Mouse (Mus musculus): ENCODE measurements around the gene Plek2. TPM values are rescaled to one million over a fixed set of nuclear protein-coding genes. Genes with fewer than 3 reads are reported as not detected.
A peak's percentile ranks its signal among the peaks of the same experiment; 100 is the strongest.

Gene Plek2
- 8.0 and 11.2 TPM in 2 replicates for total RNA-seq (2012; rRNA removed)
- 10 to 100 TPM in 1 of 2 experiments, not detected in 1; 17.7 TPM for polyA plus RNA-seq (2012; ENCODE audit: insufficient read depth in 1 of 2, insufficient read length in 2 of 2, low read depth in 1 of 2, low replicate concordance in 2 of 2, missing spikeins in 1 of 2)

GRCm38 (mm10) chr12:78906707-78907162, at the start of gene Plek2:
Gene Plek2, minus strand, starts transcription at chr12:78906964.
- Histone ChIP-seq H3K9me3 (replicated peaks; ENCODE audit: insufficient read depth, low read length) (no peaks in the 10 kb centered on the region), H3K27me3 (ENCODE audit: control insufficient read depth in 1 of 2, insufficient read depth in 2 of 2, low read length in 2 of 2) (no peaks in the 10 kb centered on the region), H3K4me3 (ENCODE audit: control insufficient read depth in 1 of 2, insufficient read depth in 1 of 2, low read depth in 2 of 2, low read length in 2 of 2) (peak within 1 kb of the TSS; percentile 75 to 91), H3K27ac (ENCODE audit: control insufficient read depth, low read depth, low read length) (no peak within 1 kb of the TSS), H3K79me2 (ENCODE audit: control insufficient read depth, insufficient read depth, low read length, poor library complexity) (no peaks in the 10 kb centered on the region; the same call in 1 of the 2 replicates), H3K4me1 (ENCODE audit: control insufficient read depth in 1 of 2, insufficient read depth in 2 of 2, low read length in 2 of 2) (peaks cover 3 to 19% of the 10 kb centered on the region in 2 experiments), H3K36me3 (ENCODE audit: control insufficient read depth in 1 of 2, insufficient read depth in 2 of 2, low read length in 2 of 2) (peaks cover 0 to 10% of the 10 kb centered on the region in 2 experiments; a peak in 2 of 4 replicates), H3K9ac (ENCODE audit: control insufficient read depth, low read depth, low read length, poor library complexity, severe bottlenecking) (peak within 1 kb of the TSS; percentile 73)
- DNase-seq (ENCODE audit: low read depth, low spot score) = peak; percentile 77
- TF ChIP-seq SMC3 (IDR thresholded peaks at IDR 0.05; ENCODE audit: low read depth, low read length) (no peak), ZNF384 (IDR thresholded peaks at IDR 0.05; ENCODE audit: low read depth, low read length) (no peak), POLR2A (IDR thresholded peaks at IDR 0.05; ENCODE audit: control insufficient read depth in 1 of 2, insufficient read depth in 1 of 2, low read depth in 1 of 2, low read length in 2 of 2, poor library complexity in 1 of 2) (peak in 1 of 2 experiments; percentile 38; a peak in 1 of 4 replicates), MXI1 (IDR thresholded peaks at IDR 0.05; ENCODE audit: low read depth, low read length) (peak; percentile 35; the same call in 1 of the 2 replicates), SIN3A (IDR thresholded peaks at IDR 0.05; ENCODE audit: low read length) (0 out of 2 replicates have a peak, but pooled peaks have one; percentile 22), CTCF (IDR thresholded peaks at IDR 0.05 in 2 of 3, conservative IDR thresholded peaks at IDR 0.05 in 1 of 3; ENCODE audit: control insufficient read depth in 1 of 3, insufficient read depth in 1 of 3, low read depth in 2 of 3, low read length in 3 of 3, poor library complexity in 1 of 3, severe bottlenecking in 1 of 3) (peak in 2 of 3 experiments; percentile 10 to 37; a peak in 3 of 6 replicates)

GRCm38 (mm10) chr12:78956405-78956804, 49.6 kb upstream of the Plek2 start:
- no peaks in the 10 kb centered on the region for H3K9me3 ChIP-seq (replicated peaks; ENCODE audit: insufficient read depth, low read length)
- no peaks in the 10 kb centered on the region for H3K79me2 ChIP-seq (ENCODE audit: control insufficient read depth, insufficient read depth, low read length, poor library complexity)
- H3K4me1 ChIP-seq (ENCODE audit: control insufficient read depth in 1 of 2, insufficient read depth in 2 of 2, low read length in 2 of 2) = peaks cover 0 to 4% of the 10 kb centered on the region in 2 experiments; a peak in 1 of 4 replicates
- no peak overlapping the region for H3K27ac ChIP-seq (ENCODE audit: control insufficient read depth, low read depth, low read length)
- DNase-seq (ENCODE audit: low read depth, low spot score) = no peak
- no peak overlapping the region for H3K4me3 ChIP-seq (ENCODE audit: control insufficient read depth in 1 of 2, insufficient read depth in 1 of 2, low read depth in 2 of 2, low read length in 2 of 2)
- TF ChIP-seq GATA1 (IDR thresholded peaks at IDR 0.05; ENCODE audit: low read depth, low read length) = no peak
- H3K9ac ChIP-seq (ENCODE audit: control insufficient read depth, low read depth, low read length, poor library complexity, severe bottlenecking) = no peak overlapping the region
- no peaks in the 10 kb centered on the region for H3K27me3 ChIP-seq (ENCODE audit: control insufficient read depth in 1 of 2, insufficient read depth in 2 of 2, low read length in 2 of 2)
- H3K36me3 ChIP-seq (ENCODE audit: control insufficient read depth in 1 of 2, insufficient read depth in 2 of 2, low read length in 2 of 2) = peaks cover 0 to 7% of the 10 kb centered on the region in 2 experiments; a peak in 2 of 4 replicates

GRCm38 (mm10) chr12:78952484-78952883, 45.7 kb upstream of the Plek2 start:
- no peak overlapping the region for H3K27ac ChIP-seq (ENCODE audit: control insufficient read depth, low read depth, low read length)
- no peaks in the 10 kb centered on the region for H3K79me2 ChIP-seq (ENCODE audit: control insufficient read depth, insufficient read depth, low read length, poor library complexity)
- no peak overlapping the region for H3K9ac ChIP-seq (ENCODE audit: control insufficient read depth, low read depth, low read length, poor library complexity, severe bottlenecking)
- DNase-seq (ENCODE audit: low read depth, low spot score) = no peak
- peaks cover 0 to 7% of the 10 kb centered on the region in 2 experiments; a peak in 2 of 4 replicates for H3K36me3 ChIP-seq (ENCODE audit: control insufficient read depth in 1 of 2, insufficient read depth in 2 of 2, low read length in 2 of 2)
- H3K9me3 ChIP-seq (replicated peaks; ENCODE audit: insufficient read depth, low read length) = no peaks in the 10 kb centered on the region
- peaks cover 0 to 4% of the 10 kb centered on the region in 2 experiments; a peak in 1 of 4 replicates for H3K4me1 ChIP-seq (ENCODE audit: control insufficient read depth in 1 of 2, insufficient read depth in 2 of 2, low read length in 2 of 2)
- H3K27me3 ChIP-seq (ENCODE audit: control insufficient read depth in 1 of 2, insufficient read depth in 2 of 2, low read length in 2 of 2) = no peaks in the 10 kb centered on the region; a peak in 2 of 4 replicates
- H3K4me3 ChIP-seq (ENCODE audit: control insufficient read depth in 1 of 2, insufficient read depth in 1 of 2, low read depth in 2 of 2, low read length in 2 of 2) = no peak overlapping the region
- TF ChIP-seq ETS1 (IDR thresholded peaks at IDR 0.05; ENCODE audit: low read depth, low read length) = no peak
- TF ChIP-seq CHD2 (IDR thresholded peaks at IDR 0.05; ENCODE audit: low read length) = no peak
- TF ChIP-seq HCFC1 (IDR thresholded peaks at IDR 0.05; ENCODE audit: low read depth, low read length) = no peak
- no peak for TF ChIP-seq TAL1 (IDR thresholded peaks at IDR 0.05; ENCODE audit: low read length)
- no peak for TF ChIP-seq MAFK (IDR thresholded peaks at IDR 0.05; ENCODE audit: borderline replicate concordance, low read depth, low read length)

Data from MEL (cell line).